Mouse (Mus musculus): ENCODE measurements around the gene Pde6b.

DNA sequence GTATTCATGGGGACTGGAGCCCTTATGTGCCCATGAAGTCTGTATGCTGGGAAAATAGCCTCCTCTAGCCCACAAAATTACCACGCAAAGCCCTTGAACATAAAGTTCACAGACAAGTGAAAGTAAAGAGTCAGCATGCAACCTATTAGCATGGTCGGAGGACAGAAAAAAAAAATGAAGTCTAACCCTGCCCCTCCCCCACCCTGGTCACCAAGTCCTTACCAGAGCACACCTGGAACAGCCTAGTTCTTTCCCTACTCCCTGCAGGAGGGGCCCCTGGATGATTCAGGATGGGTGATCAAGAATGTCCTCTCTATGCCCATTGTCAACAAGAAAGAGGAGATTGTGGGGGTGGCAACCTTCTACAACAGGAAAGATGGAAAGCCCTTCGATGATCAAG is 34.5 kb downstream of the Pde6b start:
- no peak for TF ChIP-seq POLR2A (IDR thresholded peaks at IDR 0.05; ENCODE audit: insufficient read depth, low read length)
- no peak for TF ChIP-seq CTCF (IDR thresholded peaks at IDR 0.05; ENCODE audit: low read depth, low read length)
- no peak for TF ChIP-seq EP300 (IDR thresholded peaks at IDR 0.05; ENCODE audit: insufficient read depth, low read depth, low read length)

Data from ES-Bruce4 (cell line).